Mouse (Mus musculus) bone marrow, adult 2 months (tissue): ENCODE measurements around the gene Ubtd1.

ENCODE experiments used
- CTCF ChIP-seq: fragments of 200-500 bp; IDR thresholded peaks from 2 replicates; pipeline ENCODE4 v1.5.1; 2011; ENCODE audit warnings: low read length, control low read depth; ENCODE audit not compliant: control insufficient read depth, insufficient read depth
- POLR2A ChIP-seq: fragments of 200-500 bp; IDR thresholded peaks from 2 replicates; pipeline ENCODE4 v1.6.1; 2011; ENCODE audit warnings: low read depth, mild to moderate bottlenecking, control low read depth, low read length, borderline replicate concordance; ENCODE audit not compliant: control insufficient read depth

GRCm38 (mm10) chr19:41993484-41993883 lies 11.9 kb downstream of the Ubtd1 start:
- no peak for TF ChIP-seq POLR2A
- TF ChIP-seq CTCF = no peak
